Mouse (Mus musculus): ENCODE results near the gene Atrn. TPM values are rescaled to one million over a fixed set of nuclear protein-coding genes. Genes with fewer than 3 reads are reported as not detected.

Gene Atrn
- polyA plus RNA-seq, 1 experiment from 2014 or later, result 15.6 TPM

- Histone ChIP-seq H3K36me3 (replicated peaks) (no peaks in the 10 kb centered on the region), H3K27ac (no peak within 1 kb of the TSS), H3K9me3 (no peaks in the 10 kb centered on the region), H3K9ac (peak within 1 kb of the TSS; percentile 25; the same call in 1 of the 2 replicates), H3K27me3 (replicated peaks) (peaks cover 15% of the 10 kb centered on the region), H3K4me1 (peaks cover 4% of the 10 kb centered on the region), H3K4me3 (peak within 1 kb of the TSS; percentile 32), H3K4me2 (peak within 1 kb of the TSS; percentile 55)
- no peak for ATAC-seq (replicated peaks)
- 3% methylated on average over 22 of the region's 27 CpGs for WGBS
These were observed 157.1 kb downstream of the Atrn start, which contains the start of gene Adam33 for GRCm38 (mm10) chr2:131063404-131063864. Gene Adam33, minus strand, starts transcription at chr2:131063814.

DNA sequence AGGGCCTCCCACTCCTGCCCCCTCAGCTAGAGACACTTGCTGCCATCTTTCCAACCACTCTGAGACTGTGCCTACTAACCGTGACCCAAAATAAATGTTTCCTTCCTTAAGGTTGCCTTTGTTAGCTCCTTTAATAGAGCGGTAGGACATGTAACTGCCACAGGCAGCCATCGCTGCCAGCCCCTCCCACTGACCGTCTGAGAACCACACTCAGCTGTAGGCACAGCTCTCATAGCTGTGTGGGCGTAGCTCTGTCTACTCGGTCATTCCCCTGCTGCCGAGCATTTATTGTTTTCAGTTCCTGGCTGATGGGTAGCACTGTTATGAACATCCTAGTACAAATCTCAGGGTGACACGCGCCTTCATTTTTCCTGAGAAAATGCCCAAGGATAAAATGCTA lies 160.0 kb downstream of the Atrn start:
- Histone ChIP-seq H3K27ac (no peak overlapping the region), H3K27me3 (replicated peaks) (peaks cover 13% of the 10 kb centered on the region), H3K36me3 (replicated peaks) (no peaks in the 10 kb centered on the region), H3K4me1 (peaks cover 4% of the 10 kb centered on the region), H3K4me3 (no peak overlapping the region), H3K9me3 (no peaks in the 10 kb centered on the region), H3K4me2 (no peak overlapping the region), H3K9ac (no peak overlapping the region)
- no peak for ATAC-seq (replicated peaks)
- WGBS, result 76% methylated on average over 9 of the region's 9 CpGs

DNA sequence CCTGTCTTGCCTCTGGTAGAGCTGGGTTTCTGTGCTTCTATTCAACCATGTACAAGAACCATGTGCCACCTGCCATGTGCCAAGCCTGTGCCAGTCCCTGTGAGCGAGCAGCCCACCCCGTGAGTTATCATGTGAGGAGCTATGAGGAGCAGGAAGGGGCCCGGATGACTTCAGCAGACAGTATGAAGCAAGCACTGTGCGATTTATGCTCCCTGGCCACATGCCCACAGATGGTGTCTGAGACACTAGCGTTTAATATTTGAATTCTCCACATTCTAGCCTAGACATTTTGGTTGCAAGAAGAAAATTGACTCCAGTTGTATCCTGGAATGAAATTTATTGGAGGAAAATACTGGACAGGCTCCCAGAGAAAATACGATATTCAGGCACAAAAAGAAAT lies 161.2 kb downstream of the Atrn start:
- Histone ChIP-seq H3K4me3 (no peak overlapping the region), H3K4me1 (peaks cover 4% of the 10 kb centered on the region), H3K9ac (no peak overlapping the region), H3K36me3 (replicated peaks) (no peaks in the 10 kb centered on the region), H3K9me3 (no peaks in the 10 kb centered on the region), H3K27me3 (replicated peaks) (peaks cover 11% of the 10 kb centered on the region), H3K27ac (no peak overlapping the region), H3K4me2 (no peak overlapping the region)
- no peak for ATAC-seq (replicated peaks)
- WGBS, result 80% methylated on average over 6 of the region's 6 CpGs

- no peaks in the 10 kb centered on the region for H3K4me1 ChIP-seq
- H3K9ac ChIP-seq, result no peak overlapping the region
- WGBS, result 83% methylated on average over 10 of the region's 10 CpGs
- H3K4me2 ChIP-seq, result no peak overlapping the region
- H3K36me3 ChIP-seq (replicated peaks), result no peaks in the 10 kb centered on the region
- no peak overlapping the region for H3K4me3 ChIP-seq
- no peak overlapping the region for H3K27ac ChIP-seq
- no peak for ATAC-seq (replicated peaks)
- no peaks in the 10 kb centered on the region for H3K27me3 ChIP-seq (replicated peaks)
- no peaks in the 10 kb centered on the region for H3K9me3 ChIP-seq
These were observed 166.2 kb downstream of the Atrn start for GRCm38 (mm10) chr2:131072536-131072935.

Small RNA genes lying within 50 kb of the gene (microRNA-seq; reads per million reads assigned to microRNA genes)
- not detected for gene Mir6973b

Other genes with a start within 250 kb of the Atrn start
- 69.4 and 71.0 TPM in 2 replicates for gene Ddrgk1, start 241.8 kb upstream of the Atrn start, polyA plus RNA-seq (2015; fragmentation: Nextera tagmentation; extraction: Ambion mirVana)
- 130 and 133 TPM in 2 replicates for gene Itpa, start 238.9 kb upstream of the Atrn start, polyA plus RNA-seq (2015; fragmentation: Nextera tagmentation; extraction: Ambion mirVana)
- gene Slc4a11, start 209.0 kb upstream of the Atrn start, polyA plus RNA-seq (2015; fragmentation: Nextera tagmentation; extraction: Ambion mirVana), result 0.56 and 0.65 TPM in 2 replicates
- 102 and 108 TPM in 2 replicates for gene 4930402H24Rik, start 89 bp upstream of the Atrn start, polyA plus RNA-seq (2015; fragmentation: Nextera tagmentation; extraction: Ambion mirVana)
- 39.4 and 43.1 TPM in 2 replicates for gene Gfra4, start 136.6 kb downstream of the Atrn start, polyA plus RNA-seq (2015; fragmentation: Nextera tagmentation; extraction: Ambion mirVana)
- gene Adam33, start 157.3 kb downstream of the Atrn start, polyA plus RNA-seq (2015; fragmentation: Nextera tagmentation; extraction: Ambion mirVana), result 1.3 and 2.1 TPM in 2 replicates
- 0.27 and 0.59 TPM in 2 replicates for gene Siglec1, start 180.3 kb downstream of the Atrn start, polyA plus RNA-seq (2015; fragmentation: Nextera tagmentation; extraction: Ambion mirVana)
- gene Hspa12b, start 220.8 kb downstream of the Atrn start, polyA plus RNA-seq (2015; fragmentation: Nextera tagmentation; extraction: Ambion mirVana), result 4.4 and 4.6 TPM in 2 replicates
- not detected in 2 replicates for gene Gm11037, start 227.0 kb downstream of the Atrn start, polyA plus RNA-seq (2015; fragmentation: Nextera tagmentation; extraction: Ambion mirVana)